Mouse (Mus musculus): Measurements from ENCODE around the gene Psmd10. TPM values are rescaled to one million over a fixed set of nuclear protein-coding genes. Genes with fewer than 3 reads are reported as not detected.

Psmd10 gene
- total RNA-seq, 2 experiments from 2014 or later: 23.0 to 24.3 TPM

Other genes with a start within 250 kb of the Psmd10 start
- not detected for gene Tex13b, start 143.3 kb downstream of the Psmd10 start, total RNA-seq (2021)
- not detected for gene Vsig1, start 49.1 kb downstream of the Psmd10 start, total RNA-seq (2021)
- 10 to 100 TPM; 10.6 to 14.5 TPM for gene Atg4a, start 179 bp upstream of the Psmd10 start, total RNA-seq (2021)